Mouse (Mus musculus): ENCODE results near the gene Arrdc5. TPM values are rescaled to one million over a fixed set of nuclear protein-coding genes. Genes with fewer than 3 reads are reported as not detected.

Arrdc5 gene
- polyA plus RNA-seq, 1 experiment from 2014 or later, result not detected

DNA sequence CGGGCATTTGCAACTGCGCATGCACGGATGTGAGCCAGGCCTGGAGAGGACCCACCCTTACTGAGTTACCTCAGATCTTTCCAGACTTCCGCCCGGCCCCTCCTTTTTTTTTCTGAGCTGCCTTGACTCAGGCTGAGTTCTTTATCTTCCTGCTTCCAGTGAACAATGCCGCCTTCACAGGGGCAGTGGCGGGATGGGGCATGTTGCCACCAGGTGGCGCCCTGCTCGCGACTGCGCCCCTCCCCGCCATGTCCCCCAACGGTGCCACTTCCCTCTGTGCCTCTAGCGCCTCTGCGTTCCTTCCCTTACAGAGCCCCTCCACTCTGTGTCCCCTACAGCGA is 8.9 kb downstream of the Arrdc5 start:
- ATAC-seq (peak; percentile 76), DNase-seq (peak; percentile 90)
- Histone ChIP-seq H3K4me2 (ENCODE audit: low read depth, low read length) (peak overlapping the region; percentile 86), H3K9ac (replicated peaks) (peak overlapping the region; percentile 56), H3K27ac (ENCODE audit: low read depth) (peak overlapping the region; percentile 93), H3K36me3 (replicated peaks; ENCODE audit: insufficient read depth, low read length) (peaks cover 5% of the 10 kb centered on the region), H3K4me1 (ENCODE audit: insufficient read depth) (peaks cover 52% of the 10 kb centered on the region), H3K9me3 (ENCODE audit: low read length) (no peaks in the 10 kb centered on the region), H3K27me3 (ENCODE audit: insufficient read depth, low read length) (no peaks in the 10 kb centered on the region), H3K4me3 (ENCODE audit: low read depth, low read length) (peak overlapping the region; percentile 61)
- 0% methylated on average over 16 of the region's 16 CpGs for WGBS (ENCODE audit: insufficient replicate concordance)
- TF ChIP-seq EP300 (IDR thresholded peaks at IDR 0.05; ENCODE audit: low read depth) (no peak), CTCF (IDR thresholded peaks at IDR 0.05; ENCODE audit: low read depth) (peak; percentile 97)

GRCm38 (mm10) chr17:56290388-56291170 is 9.5 kb downstream of the Arrdc5 start:
- ATAC-seq (peak; percentile 83), DNase-seq (peak; percentile 95)
- peaks cover 52% of the 10 kb centered on the region for H3K4me1 ChIP-seq (ENCODE audit: insufficient read depth)

GRCm38 (mm10) chr17:56289371-56290331 is 10.4 kb downstream of the Arrdc5 start:
- TF ChIP-seq CTCF (IDR thresholded peaks at IDR 0.05; ENCODE audit: low read depth) (no peak), EP300 (IDR thresholded peaks at IDR 0.05; ENCODE audit: low read depth) (no peak)
- Histone ChIP-seq H3K4me1 (ENCODE audit: insufficient read depth) (peaks cover 52% of the 10 kb centered on the region), H3K9me3 (ENCODE audit: low read length) (no peaks in the 10 kb centered on the region), H3K27ac (ENCODE audit: low read depth) (peak overlapping the region; percentile 93), H3K4me2 (ENCODE audit: low read depth, low read length) (peak overlapping the region; percentile 86), H3K9ac (replicated peaks) (peak overlapping the region; percentile 47), H3K4me3 (ENCODE audit: low read depth, low read length) (peak overlapping the region; percentile 61), H3K27me3 (ENCODE audit: insufficient read depth, low read length) (no peaks in the 10 kb centered on the region), H3K36me3 (replicated peaks; ENCODE audit: insufficient read depth, low read length) (peaks cover 20% of the 10 kb centered on the region)
- WGBS (ENCODE audit: insufficient replicate concordance), result 2% methylated on average over 23 of the region's 23 CpGs
- peak; percentile 37 for ATAC-seq
- DNase-seq, result peak; percentile 56

More at GRCm38 (mm10) chr17:56290388-56291170, 9.5 kb downstream of the Arrdc5 start:
- H3K36me3 ChIP-seq (replicated peaks; ENCODE audit: insufficient read depth, low read length), result peaks cover 10% of the 10 kb centered on the region
- H3K4me3 ChIP-seq (ENCODE audit: low read depth, low read length), result peak overlapping the region; percentile 61
- under 1% methylated on average over 17 of the region's 17 CpGs for WGBS (ENCODE audit: insufficient replicate concordance)
- no peaks in the 10 kb centered on the region for H3K9me3 ChIP-seq (ENCODE audit: low read length)
- H3K4me2 ChIP-seq (ENCODE audit: low read depth, low read length), result peak overlapping the region; percentile 86
- TF ChIP-seq CTCF (IDR thresholded peaks at IDR 0.05; ENCODE audit: low read depth), result no peak
- TF ChIP-seq EP300 (IDR thresholded peaks at IDR 0.05; ENCODE audit: low read depth), result no peak
- no peaks in the 10 kb centered on the region for H3K27me3 ChIP-seq (ENCODE audit: insufficient read depth, low read length)
- H3K9ac ChIP-seq (replicated peaks), result peak overlapping the region; percentile 47
- H3K27ac ChIP-seq (ENCODE audit: low read depth), result peak overlapping the region; percentile 93

- no peaks in the 10 kb centered on the region for H3K9me3 ChIP-seq (ENCODE audit: low read length)
- ATAC-seq (no peak), DNase-seq (no peak)
- peaks cover 52% of the 10 kb centered on the region for H3K4me1 ChIP-seq (ENCODE audit: insufficient read depth)
- peaks cover 26% of the 10 kb centered on the region for H3K36me3 ChIP-seq (replicated peaks; ENCODE audit: insufficient read depth, low read length)
- TF ChIP-seq EP300 (IDR thresholded peaks at IDR 0.05; ENCODE audit: low read depth) (no peak), CTCF (IDR thresholded peaks at IDR 0.05; ENCODE audit: low read depth) (no peak)
- H3K4me2 ChIP-seq (ENCODE audit: low read depth, low read length), result peak overlapping the region; percentile 86
- H3K27ac ChIP-seq (ENCODE audit: low read depth), result peak overlapping the region; percentile 93
- no peaks in the 10 kb centered on the region for H3K27me3 ChIP-seq (ENCODE audit: insufficient read depth, low read length)
- WGBS (ENCODE audit: insufficient replicate concordance), result 26% methylated on average over 3 of the region's 3 CpGs
- H3K9ac ChIP-seq (replicated peaks), result no peak overlapping the region; the same call in 1 of the 2 replicates
- H3K4me3 ChIP-seq (ENCODE audit: low read depth, low read length), result peak overlapping the region; percentile 61
These were observed 11.2 kb downstream of the Arrdc5 start for GRCm38 (mm10) chr17:56288866-56289265.

DNA sequence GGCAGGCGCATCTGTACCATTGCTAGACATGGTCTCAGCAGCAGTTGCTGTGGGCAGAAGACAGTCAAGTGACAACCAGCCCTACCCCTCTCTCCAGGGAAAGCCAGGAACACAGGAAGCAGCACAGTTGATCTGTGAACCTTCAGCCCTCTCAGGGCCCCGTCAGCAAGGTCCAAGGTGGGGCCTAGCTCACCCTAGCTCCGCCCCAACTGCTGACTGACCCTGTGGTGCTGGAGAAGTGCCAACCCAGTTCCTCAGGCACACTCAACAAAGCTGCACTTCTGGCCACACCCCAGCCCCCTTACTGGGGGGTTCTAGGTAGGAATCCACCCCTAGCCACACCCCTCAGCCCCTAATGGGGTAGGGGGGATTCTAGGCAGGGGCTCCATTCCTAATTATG is 12.3 kb downstream of the Arrdc5 start:
- Histone ChIP-seq H3K4me1 (ENCODE audit: insufficient read depth) (peaks cover 51% of the 10 kb centered on the region), H3K4me2 (ENCODE audit: low read depth, low read length) (peak overlapping the region; percentile 62), H3K36me3 (replicated peaks; ENCODE audit: insufficient read depth, low read length) (peaks cover 33% of the 10 kb centered on the region), H3K4me3 (ENCODE audit: low read depth, low read length) (0 out of 2 replicates have a peak overlapping the region, but pooled peaks have one; percentile 4), H3K27me3 (ENCODE audit: insufficient read depth, low read length) (no peaks in the 10 kb centered on the region), H3K27ac (ENCODE audit: low read depth) (peak overlapping the region; percentile 93), H3K9ac (replicated peaks) (peak overlapping the region; percentile 58), H3K9me3 (ENCODE audit: low read length) (no peaks in the 10 kb centered on the region)
- DNase-seq, result peak; percentile 82
- ATAC-seq, result peak; percentile 10; the same call in 1 of the 2 replicates
- WGBS (ENCODE audit: insufficient replicate concordance), result 34% methylated on average over 3 of the region's 3 CpGs
- TF ChIP-seq EP300 (IDR thresholded peaks at IDR 0.05; ENCODE audit: low read depth) (no peak), CTCF (IDR thresholded peaks at IDR 0.05; ENCODE audit: low read depth) (no peak)

DNA sequence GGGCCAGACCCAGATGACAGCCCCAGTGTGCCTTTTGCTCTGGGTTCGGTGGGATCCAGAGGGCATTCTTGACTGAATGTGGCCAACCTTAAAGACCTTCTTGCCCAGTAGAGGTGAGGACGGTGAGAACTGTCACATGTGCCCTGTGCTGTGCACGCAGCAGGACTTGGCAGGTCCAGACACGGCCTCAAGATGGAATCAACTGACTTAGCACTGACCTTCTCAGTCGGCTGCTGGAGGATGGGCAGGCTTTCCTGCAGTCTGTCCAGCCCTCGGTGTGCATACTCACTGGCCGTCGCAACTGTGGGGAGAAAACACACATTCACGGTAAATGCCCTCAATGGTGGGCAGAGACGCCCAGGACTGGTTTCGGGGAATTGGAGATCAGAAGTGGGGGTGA is 14.1 kb downstream of the Arrdc5 start:
- Histone ChIP-seq H3K9me3 (ENCODE audit: low read length) (no peaks in the 10 kb centered on the region), H3K36me3 (replicated peaks; ENCODE audit: insufficient read depth, low read length) (peaks cover 43% of the 10 kb centered on the region), H3K4me1 (ENCODE audit: insufficient read depth) (peaks cover 44% of the 10 kb centered on the region), H3K4me3 (ENCODE audit: low read depth, low read length) (no peak overlapping the region), H3K9ac (replicated peaks) (no peak overlapping the region), H3K27me3 (ENCODE audit: insufficient read depth, low read length) (no peaks in the 10 kb centered on the region), H3K27ac (ENCODE audit: low read depth) (no peak overlapping the region), H3K4me2 (ENCODE audit: low read depth, low read length) (no peak overlapping the region)
- 92% methylated on average over 11 of the region's 11 CpGs for WGBS (ENCODE audit: insufficient replicate concordance)
- TF ChIP-seq CTCF (IDR thresholded peaks at IDR 0.05; ENCODE audit: low read depth), result no peak
- DNase-seq (no peak), ATAC-seq (no peak)
